Mouse (Mus musculus) erythroblast, adult 5-6 weeks (primary cell): Measurements from ENCODE around the gene Srek1ip1. TPM values are rescaled to one million over a fixed set of nuclear protein-coding genes. Genes with fewer than 3 reads are reported as not detected.
A peak's percentile ranks its signal among the peaks of the same experiment; 100 is the strongest.

Experiments
- ATAC-seq: replicated peaks from 2 replicates; pipeline ENCODE4 v1.8.0; 2016; ENCODE audit warnings: moderate number of reproducible peaks, mild to moderate bottlenecking, moderate TSS enrichment, inconsistent platforms; ENCODE audit not compliant: poor library complexity, low FRiP score, severe bottlenecking
- total RNA-seq, 2 experiments: library from RNA; stranded (forward) in 1 of 2; stranded (reverse) in 1 of 2; fragments of 150-400 nt in 1 of 2; fragments of 200-764, 138-1000 nt in 1 of 2; gene quantifications; 2 replicates each; pipeline versions ENCODE4 v1.2.3 to v1.2.4; 2015 to 2017; ENCODE audit warnings: low replicate concordance in 2 of 2

Gene Srek1ip1
- total RNA-seq, 2 experiments from 2014 or later, result 5.6 to 12.1 TPM

GRCm38 (mm10) chr13:104832811-104833210, 40.5 kb downstream of the Srek1ip1 start:
- ATAC-seq, result no peak

GRCm38 (mm10) chr13:104837628-104838027, 45.3 kb downstream of the Srek1ip1 start:
- no peak for ATAC-seq

- ATAC-seq, result no peak
Measured at GRCm38 (mm10) chr13:104841937-104842336, 49.7 kb downstream of the Srek1ip1 start.

- no peak for ATAC-seq
Measured at GRCm38 (mm10) chr13:104843295-104844089, 51.2 kb downstream of the Srek1ip1 start.

GRCm38 (mm10) chr13:104853645-104854044, 61.4 kb downstream of the Srek1ip1 start:
- no peak for ATAC-seq

- ATAC-seq, result peak; percentile 30; the same call in 1 of the 2 replicates
Measured at GRCm38 (mm10) chr13:104863127-104863979, 71.1 kb downstream of the Srek1ip1 start, which contains the start of gene Shisal2b. Shisal2b (minus strand) TSS chr13:104863893.

GRCm38 (mm10) chr13:104866726-104867125, 74.4 kb downstream of the Srek1ip1 start:
- no peak for ATAC-seq

GRCm38 (mm10) chr13:104869907-104870306, 77.6 kb downstream of the Srek1ip1 start:
- ATAC-seq, result no peak

- ATAC-seq, result no peak
Measured at GRCm38 (mm10) chr13:104878508-104878907, 86.2 kb downstream of the Srek1ip1 start.

- ATAC-seq, result no peak
Measured at GRCm38 (mm10) chr13:104883566-104884249, 91.4 kb downstream of the Srek1ip1 start.

- no peak for ATAC-seq
Measured at GRCm38 (mm10) chr13:104886308-104887032, 94.2 kb downstream of the Srek1ip1 start.

Other genes starting within 250 kb of the Srek1ip1 start
- 7.5 and 9.0 TPM in 2 replicates for gene Cwc27, start 24.7 kb downstream of the Srek1ip1 start, total RNA-seq (2015; ENCODE audit: low replicate concordance)
- gene Cwc27, start 24.7 kb downstream of the Srek1ip1 start, total RNA-seq (2017; ENCODE audit: low replicate concordance), result 12.1 and 14.7 TPM in 2 replicates
- gene Shisal2b, start 71.4 kb downstream of the Srek1ip1 start, total RNA-seq (2015; ENCODE audit: low replicate concordance), result not detected in 2 replicates
- gene Shisal2b, start 71.4 kb downstream of the Srek1ip1 start, total RNA-seq (2017; ENCODE audit: low replicate concordance), result not detected in 2 replicates